Mouse (Mus musculus) small intestine, adult 2 months (tissue): ENCODE measurements around the gene Ypel4. TPM values are rescaled to one million over a fixed set of nuclear protein-coding genes. Genes with fewer than 3 reads are reported as not detected.

Experiments
- H3K27ac ChIP-seq: fragments of 200-500 bp; 2 replicates; pipeline ENCODE4 v1.5.1; 2012; ENCODE audit warnings: low read depth, low read length, control low read depth, inconsistent platforms; ENCODE audit not compliant: insufficient read depth
- H3K27me3 ChIP-seq: fragments of 200-500 bp; 2 replicates; pipeline ENCODE4 v1.6.1; 2012; ENCODE audit warnings: mild to moderate bottlenecking, moderate library complexity, low read length, inconsistent platforms; ENCODE audit not compliant: control insufficient read depth, insufficient read depth
- H3K36me3 ChIP-seq: fragments of 200-500 bp; 2 replicates; pipeline ENCODE4 v1.6.1; 2012; ENCODE audit warnings: mild to moderate bottlenecking, low read length, control low read depth, inconsistent platforms; ENCODE audit not compliant: control insufficient read depth, insufficient read depth
- H3K4me1 ChIP-seq: fragments of 200-500 bp; 2 replicates; pipeline ENCODE4 v1.6.1; 2012; ENCODE audit warnings: low read length, inconsistent platforms, mixed read lengths; ENCODE audit not compliant: control insufficient read depth, insufficient read depth, insufficient read length
- H3K4me3 ChIP-seq: fragments of 200-500 bp; 2 replicates; pipeline ENCODE4 v1.5.1; 2012; ENCODE audit warnings: low read depth, mild to moderate bottlenecking, control low read depth, inconsistent platforms, low read length, moderate library complexity
- CTCF ChIP-seq: fragments of 200-500 bp; IDR thresholded peaks from 2 replicates; pipeline ENCODE4 v1.5.1; 2012; ENCODE audit warnings: low read depth, mild to moderate bottlenecking, control low read depth, inconsistent platforms, low read length, moderate library complexity, mixed read lengths; ENCODE audit not compliant: insufficient replicate concordance, insufficient read length; ENCODE audit errors: extremely low read depth
- POLR2A ChIP-seq: fragments of 200-500 bp; IDR thresholded peaks from 2 replicates; pipeline ENCODE4 v1.6.1; 2012; ENCODE audit warnings: low read depth, mild to moderate bottlenecking, control low read depth, inconsistent platforms, low read length, moderate library complexity
- WGBS: fragments of 180-500 bp; shearing (Covaris S2); methylation state at CpG from one replicate; pipeline ENCODE4 v1.1.7; 2018; 5-methylcytosine and 5-hydroxymethylcytosine counted together
- polyA plus RNA-seq: library from polyadenylated mRNA; depleted of rRNA; stranded (reverse); fragments of >200 nt; gene quantifications from 2 replicates; pipeline ENCODE4 v1.2.3, GENCODE M21; 2012

The Ypel4 gene
- polyA plus RNA-seq, 1 experiment: 2.4 TPM

DNA sequence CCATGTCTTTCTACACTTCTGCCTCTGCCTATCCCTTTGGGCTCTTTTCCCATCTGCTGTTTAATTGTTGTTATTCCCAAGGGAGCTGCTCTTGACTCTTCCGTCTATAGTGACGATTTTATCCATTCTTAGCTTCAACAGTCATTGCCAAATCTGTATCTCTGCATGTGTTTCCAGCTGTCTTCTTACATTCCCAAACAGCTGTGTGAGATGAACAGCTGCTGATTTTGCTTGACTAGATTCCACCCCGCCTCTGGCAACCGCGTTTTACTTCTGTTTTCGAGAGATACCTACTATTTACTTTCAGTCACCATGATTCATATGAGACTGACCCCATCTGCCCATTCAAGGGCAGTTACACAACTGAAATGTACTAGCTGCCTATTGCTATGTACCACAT lies 16.3 kb downstream of the Ypel4 start:
- H3K27ac ChIP-seq: no peak overlapping the region
- H3K4me3 ChIP-seq: no peak overlapping the region
- no peaks in the 10 kb centered on the region for H3K36me3 ChIP-seq
- TF ChIP-seq POLR2A (no peak), CTCF (no peak)
- no peaks in the 10 kb centered on the region for H3K4me1 ChIP-seq
- no peaks in the 10 kb centered on the region for H3K27me3 ChIP-seq
- WGBS: 43% methylated on average over 6 of the region's 6 CpGs

GRCm38 (mm10) chr2:84756245-84756644 lies 22.4 kb downstream of the Ypel4 start:
- 32% methylated on average over 5 of the region's 5 CpGs for WGBS
- no peaks in the 10 kb centered on the region for H3K27me3 ChIP-seq
- H3K4me1 ChIP-seq: peaks cover 8% of the 10 kb centered on the region; the same call in 1 of the 2 replicates
- H3K27ac ChIP-seq: peak overlapping the region; percentile 65; the same call in 1 of the 2 replicates
- no peak overlapping the region for H3K4me3 ChIP-seq
- H3K36me3 ChIP-seq: no peaks in the 10 kb centered on the region
- TF ChIP-seq POLR2A (no peak), CTCF (no peak)

DNA sequence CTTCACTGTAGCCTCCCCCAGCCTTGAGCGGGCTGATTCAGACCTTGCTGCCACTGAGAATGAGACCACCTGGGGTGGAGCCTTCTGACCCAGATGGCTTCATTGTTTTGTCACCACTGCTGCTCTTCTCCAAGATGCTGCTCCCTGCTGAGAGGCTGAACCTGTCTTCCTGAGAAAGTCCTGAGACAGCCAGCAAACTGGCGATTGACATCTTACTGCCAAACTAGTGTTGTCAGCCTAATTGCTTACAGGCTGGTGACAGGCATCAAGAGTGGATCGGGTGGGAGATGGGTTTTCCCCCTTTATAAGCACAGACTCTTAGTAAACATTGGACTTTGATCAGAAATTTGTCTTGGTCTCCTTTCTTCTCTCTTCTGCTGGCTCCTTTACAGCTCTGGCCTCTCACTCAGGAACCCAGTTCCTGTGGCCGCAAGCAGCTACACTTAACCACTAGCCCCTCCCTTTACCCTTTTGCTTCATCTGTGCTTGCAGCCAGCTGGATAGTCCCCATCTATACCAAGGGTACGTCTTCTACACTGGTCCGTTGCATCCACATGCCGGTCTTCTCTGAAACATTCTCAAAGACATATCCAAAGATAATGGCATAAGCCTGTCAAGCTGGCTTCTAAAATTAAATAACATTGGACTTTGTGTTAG lies 23.3 kb downstream of the Ypel4 start:
- no peak for TF ChIP-seq CTCF
- TF ChIP-seq POLR2A: no peak
- no peak overlapping the region for H3K4me3 ChIP-seq
- H3K27ac ChIP-seq: 0 out of 2 replicates have a peak overlapping the region, but pooled peaks have one; percentile 28
- H3K36me3 ChIP-seq: no peaks in the 10 kb centered on the region
- H3K27me3 ChIP-seq: no peaks in the 10 kb centered on the region
- peaks cover 12% of the 10 kb centered on the region; the same call in 1 of the 2 replicates for H3K4me1 ChIP-seq
- 74% methylated on average over 7 of the region's 7 CpGs for WGBS

DNA sequence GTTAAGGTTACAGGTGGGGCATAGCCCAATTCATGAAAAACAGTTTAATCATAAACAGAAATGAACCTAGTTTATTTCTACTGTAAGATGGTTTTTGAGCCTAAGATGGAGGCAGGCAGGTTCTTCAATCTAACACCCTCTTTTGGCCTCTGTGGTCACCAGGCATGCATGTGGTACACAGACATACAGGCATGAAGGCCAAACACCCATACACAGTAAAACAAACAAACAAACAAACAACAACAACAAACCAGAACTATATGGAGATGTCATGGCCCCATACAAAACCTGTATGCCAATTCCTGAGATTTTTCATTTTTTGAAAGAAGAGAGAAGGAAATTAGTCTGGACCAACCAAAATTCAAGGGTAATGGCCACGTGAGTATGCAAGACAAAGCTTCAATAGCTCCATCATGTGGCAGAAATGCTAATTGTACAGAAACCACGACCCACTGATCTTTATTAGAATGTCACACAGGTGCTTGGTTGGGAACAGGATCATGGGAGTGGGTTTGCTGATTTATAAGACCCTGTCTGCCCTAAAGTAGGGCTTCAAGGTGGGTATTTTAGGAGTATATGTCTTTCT lies 24.8 kb downstream of the Ypel4 start:
- H3K36me3 ChIP-seq: no peaks in the 10 kb centered on the region
- TF ChIP-seq POLR2A (no peak), CTCF (no peak)
- 2% methylated on average over 2 of the region's 2 CpGs for WGBS
- no peak overlapping the region for H3K27ac ChIP-seq
- H3K27me3 ChIP-seq: no peaks in the 10 kb centered on the region
- H3K4me3 ChIP-seq: no peak overlapping the region
- peaks cover 12% of the 10 kb centered on the region; the same call in 1 of the 2 replicates for H3K4me1 ChIP-seq

DNA sequence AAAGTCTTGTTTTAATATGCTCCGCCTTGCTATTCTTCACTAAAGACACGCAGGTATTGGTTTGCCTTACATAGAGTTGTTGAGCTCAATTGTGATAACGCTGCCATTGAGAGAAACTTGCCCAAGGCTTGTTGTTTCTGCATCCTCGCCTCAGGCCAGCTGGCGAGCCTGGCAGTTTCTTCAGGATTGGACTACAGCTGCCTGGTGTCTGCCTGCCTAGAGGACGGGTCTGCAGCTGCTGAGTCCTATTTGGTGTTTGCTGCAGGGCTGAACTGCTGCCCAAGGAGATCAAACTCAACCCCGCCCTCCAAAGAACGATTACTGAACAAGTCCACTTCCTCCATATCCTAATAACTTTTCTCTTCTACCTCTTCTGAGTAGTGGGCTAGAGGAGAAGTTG lies 26.9 kb downstream of the Ypel4 start:
- Histone ChIP-seq H3K27me3 (no peaks in the 10 kb centered on the region), H3K27ac (no peak overlapping the region), H3K4me3 (no peak overlapping the region), H3K4me1 (peaks cover 12% of the 10 kb centered on the region; the same call in 1 of the 2 replicates), H3K36me3 (no peaks in the 10 kb centered on the region)
- TF ChIP-seq POLR2A: no peak
- TF ChIP-seq CTCF: no peak
- 44% methylated on average over 8 of the region's 8 CpGs for WGBS

GRCm38 (mm10) chr2:84761309-84761708 lies 27.5 kb downstream of the Ypel4 start:
- WGBS: 67% methylated on average over 3 of the region's 3 CpGs
- Histone ChIP-seq H3K36me3 (no peaks in the 10 kb centered on the region), H3K27me3 (no peaks in the 10 kb centered on the region), H3K27ac (no peak overlapping the region), H3K4me3 (no peak overlapping the region), H3K4me1 (peaks cover 12% of the 10 kb centered on the region; the same call in 1 of the 2 replicates)
- no peak for TF ChIP-seq CTCF
- TF ChIP-seq POLR2A: no peak

DNA sequence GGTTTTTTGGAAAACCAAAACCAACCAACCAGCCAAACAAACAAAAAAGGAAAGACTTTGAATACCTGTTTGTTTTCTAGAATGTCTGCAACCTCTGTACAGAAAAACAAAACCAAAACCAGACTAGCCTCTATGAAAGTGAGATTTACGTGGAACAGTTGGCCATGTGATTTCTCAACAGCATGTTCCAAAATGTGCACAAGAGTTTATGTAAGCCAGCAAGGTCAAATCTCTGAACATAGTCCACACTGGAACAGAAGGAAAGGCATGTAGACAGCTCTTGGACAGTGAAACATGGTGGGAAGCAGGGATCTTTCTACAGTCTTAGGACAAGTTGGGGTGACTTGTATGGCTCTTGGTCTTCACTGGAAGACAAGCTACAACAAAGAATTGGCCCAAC lies 28.0 kb downstream of the Ypel4 start:
- Histone ChIP-seq H3K27ac (peak overlapping the region; percentile 53; the same call in 1 of the 2 replicates), H3K4me3 (no peak overlapping the region), H3K27me3 (no peaks in the 10 kb centered on the region), H3K36me3 (no peaks in the 10 kb centered on the region), H3K4me1 (peaks cover 9% of the 10 kb centered on the region; the same call in 1 of the 2 replicates)
- WGBS: 47% methylated on average over 1 of the region's 1 CpGs
- TF ChIP-seq POLR2A (no peak), CTCF (no peak)
